Mouse (Mus musculus) left cerebral cortex, adult 18-20 months (tissue): ENCODE data around the gene Primpol. TPM values are rescaled to one million over a fixed set of nuclear protein-coding genes. Genes with fewer than 3 reads are reported as not detected.
"Not testable (repeated sequence)": the region's sequence is repeated elsewhere in the genome, so short reads cannot be mapped to it uniquely, and the experiment has no call there.

Experiments
- DNase-seq, 2 experiments: peaks; one replicate each; pipeline ENCODE4 v3.0.0; 2021 to 2022; ENCODE audit warnings: low spot score in 2 of 2, mixed read lengths in 1 of 2
- total RNA-seq, 2 experiments: library from RNA; stranded (reverse); gene quantifications; 2 replicates each; pipeline ENCODE4 v1.2.3; 2021

Primpol gene
- total RNA-seq, 2 experiments from 2014 or later, result 3.2 to 3.4 TPM

DNA sequence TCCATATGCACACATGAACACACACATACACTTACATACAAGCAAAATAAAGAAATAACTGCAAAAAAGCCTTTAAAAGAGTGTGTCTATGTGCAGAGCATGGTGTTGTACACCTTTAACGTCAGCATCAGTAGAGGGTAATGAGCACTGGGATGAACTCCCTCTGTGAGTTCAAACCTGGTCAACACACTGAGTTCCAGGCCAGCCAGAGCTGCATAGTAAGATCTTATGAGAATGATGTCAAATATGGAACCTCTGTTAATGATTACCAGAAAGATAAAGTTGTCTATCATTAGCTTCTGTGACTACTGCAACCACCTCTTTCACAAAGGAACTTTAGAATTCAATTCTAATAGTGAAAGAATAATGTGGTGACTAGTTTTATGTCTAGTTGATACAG, 10.1 kb downstream of the Primpol start:
- DNase-seq, result no peak

GRCm38 (mm10) chr8:46603587-46603986, 13.4 kb downstream of the Primpol start:
- DNase-seq, result no peak

- no peak for DNase-seq
Observed at GRCm38 (mm10) chr8:46600959-46601707, 15.9 kb downstream of the Primpol start.

- no peak for DNase-seq
Observed at GRCm38 (mm10) chr8:46599314-46599904, 17.6 kb downstream of the Primpol start.

DNA sequence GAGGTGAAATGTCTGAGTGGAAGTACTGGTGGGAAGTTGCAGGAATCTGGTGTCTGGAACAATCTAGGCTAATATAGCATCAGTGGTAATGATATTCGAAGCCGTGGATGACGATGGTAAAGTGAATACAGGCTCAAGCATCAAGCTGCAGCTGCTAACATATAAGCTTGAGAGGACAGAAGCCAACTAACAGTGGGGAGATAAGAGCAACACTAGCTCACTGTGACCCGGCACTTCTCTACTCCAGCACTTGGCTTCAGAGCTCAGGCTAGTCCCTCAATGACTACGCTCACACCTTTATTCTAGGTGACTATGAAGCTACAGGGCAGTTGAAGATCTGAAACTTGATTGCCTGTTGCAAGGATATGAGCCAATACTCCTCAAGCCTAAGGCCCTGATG, 18.3 kb downstream of the Primpol start:
- no peak for DNase-seq

- no peak for DNase-seq
Observed at GRCm38 (mm10) chr8:46598114-46598513, 18.9 kb downstream of the Primpol start.

GRCm38 (mm10) chr8:46597411-46597810, 19.6 kb downstream of the Primpol start:
- DNase-seq, result no peak

- DNase-seq, result no peak
Observed at GRCm38 (mm10) chr8:46596530-46596929, 20.5 kb downstream of the Primpol start.

DNA sequence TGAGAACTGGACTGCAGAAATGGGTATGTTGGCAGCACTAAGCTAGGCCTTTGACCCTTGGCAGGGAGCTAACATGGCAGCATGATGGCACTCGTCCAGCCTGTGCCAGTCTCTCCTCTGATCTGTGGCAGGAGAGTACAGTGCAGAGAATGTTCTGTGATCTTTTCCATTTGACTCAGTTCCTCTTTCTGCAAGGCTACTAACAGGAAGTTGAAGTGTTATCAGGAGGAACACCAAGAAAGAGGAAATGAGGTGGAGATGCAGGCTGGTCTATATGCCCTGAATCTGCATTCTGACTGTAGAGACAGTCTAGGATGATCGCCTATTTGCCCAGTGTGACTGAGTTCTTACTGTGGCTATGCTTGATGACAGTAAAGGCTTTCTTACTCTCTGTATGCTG, 21.4 kb downstream of the Primpol start:
- no peak for DNase-seq

- no peak for DNase-seq
Observed at GRCm38 (mm10) chr8:46593772-46594171, 23.2 kb downstream of the Primpol start.

GRCm38 (mm10) chr8:46593067-46593466, 23.9 kb downstream of the Primpol start:
- no peak for DNase-seq

DNA sequence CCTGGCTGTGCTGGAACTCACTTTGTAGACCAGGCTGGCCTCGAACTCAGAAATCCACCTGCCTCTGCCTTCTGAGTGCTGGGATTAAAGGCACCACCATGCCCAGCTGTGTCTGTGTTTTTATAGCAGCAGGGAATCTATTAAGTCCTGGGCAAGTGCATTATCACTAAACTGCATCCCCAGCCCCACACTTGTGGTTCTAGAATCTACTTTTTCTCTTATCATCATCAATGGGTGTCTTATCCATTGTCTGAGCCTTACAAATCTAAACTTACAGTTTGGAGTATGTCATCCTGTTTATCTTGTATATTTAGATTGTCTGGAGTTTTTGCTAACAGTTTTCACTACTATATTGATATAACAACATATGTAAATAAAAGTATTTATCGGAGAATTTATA, 28.3 kb downstream of the Primpol start:
- no peak for DNase-seq

GRCm38 (mm10) chr8:46587911-46588310, 29.1 kb downstream of the Primpol start:
- no peak for DNase-seq

GRCm38 (mm10) chr8:46585576-46585975, 31.4 kb downstream of the Primpol start:
- DNase-seq, result no peak

DNA sequence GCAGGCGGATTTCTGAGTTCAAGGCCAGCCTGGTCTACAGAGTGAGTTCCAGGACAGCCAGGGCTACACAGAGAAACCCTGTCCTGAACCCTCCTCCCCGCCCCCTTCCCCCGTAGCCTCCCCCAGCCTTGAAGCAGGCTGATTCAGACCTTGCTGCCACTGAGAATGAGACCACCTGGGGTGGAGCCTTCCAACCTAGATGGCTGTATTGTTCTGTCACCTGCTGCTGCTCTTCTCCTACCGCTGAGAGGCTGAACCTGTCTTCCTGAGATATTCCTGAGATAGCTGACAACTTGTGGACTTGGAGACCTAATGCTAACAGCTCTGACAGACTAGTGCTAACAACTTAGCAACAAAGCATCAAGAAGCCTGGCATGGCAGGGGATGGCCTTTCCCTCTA, 32.7 kb downstream of the Primpol start:
- DNase-seq, result not testable (repeated sequence)

DNA sequence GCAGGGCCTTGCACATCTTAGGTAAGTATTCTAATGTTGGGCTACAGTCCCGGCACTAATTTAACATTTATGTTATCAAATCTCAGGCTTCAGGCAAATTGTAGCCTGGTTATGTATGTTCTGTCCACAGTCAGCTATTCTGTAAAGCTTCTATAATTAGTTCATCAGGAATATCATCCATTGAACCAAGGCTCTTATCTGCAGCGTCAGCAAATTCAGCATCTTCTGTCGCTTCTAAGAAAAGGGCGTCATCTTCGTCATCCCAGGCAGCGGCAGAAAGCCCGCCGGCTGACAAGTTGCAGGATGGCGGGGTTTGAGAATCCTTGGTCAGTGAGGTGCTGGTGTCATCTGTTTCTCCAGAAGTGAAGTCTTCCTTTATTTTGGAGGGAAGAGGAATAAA, 38.2 kb downstream of the Primpol start:
- DNase-seq, result no peak

DNA sequence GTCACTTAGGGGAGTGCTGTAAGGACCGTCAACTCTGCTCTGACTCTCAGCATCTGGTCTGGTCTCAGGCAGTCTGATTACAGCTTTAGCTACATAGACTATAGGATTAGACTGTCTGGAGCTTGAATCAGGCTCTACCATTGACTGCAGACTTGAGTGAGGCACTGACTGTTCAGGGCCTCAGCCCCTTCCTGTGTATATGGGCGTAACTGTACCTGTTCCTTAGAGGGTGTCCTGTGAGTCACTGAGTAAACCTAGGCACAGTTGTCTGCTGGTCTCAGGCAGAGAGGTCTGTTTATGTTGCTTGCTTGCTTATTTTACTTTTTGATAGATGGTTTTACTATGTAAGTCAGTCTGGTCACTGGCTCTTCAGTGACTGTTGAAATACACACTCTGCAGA, 43.0 kb downstream of the Primpol start:
- no peak for DNase-seq

DNA sequence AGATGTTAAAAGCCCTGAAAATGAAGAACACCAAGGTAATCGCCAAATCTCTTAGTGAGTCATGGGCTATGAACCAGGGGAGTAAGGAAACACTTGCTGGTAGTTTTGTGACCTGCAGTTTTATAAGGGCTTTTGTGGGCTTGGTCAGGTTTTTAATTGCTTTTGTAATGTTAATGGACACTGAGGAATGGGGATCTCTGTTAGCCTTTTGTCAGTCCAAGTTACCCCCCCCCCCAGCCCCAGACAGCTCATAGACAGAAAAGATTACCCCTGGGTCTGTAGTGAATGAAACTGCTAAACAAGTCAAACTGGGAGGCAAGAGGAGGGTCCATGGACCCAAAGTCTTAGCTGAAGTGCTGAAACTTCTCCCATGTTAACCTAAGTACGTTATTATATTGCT, 43.6 kb downstream of the Primpol start:
- DNase-seq, result no peak

DNA sequence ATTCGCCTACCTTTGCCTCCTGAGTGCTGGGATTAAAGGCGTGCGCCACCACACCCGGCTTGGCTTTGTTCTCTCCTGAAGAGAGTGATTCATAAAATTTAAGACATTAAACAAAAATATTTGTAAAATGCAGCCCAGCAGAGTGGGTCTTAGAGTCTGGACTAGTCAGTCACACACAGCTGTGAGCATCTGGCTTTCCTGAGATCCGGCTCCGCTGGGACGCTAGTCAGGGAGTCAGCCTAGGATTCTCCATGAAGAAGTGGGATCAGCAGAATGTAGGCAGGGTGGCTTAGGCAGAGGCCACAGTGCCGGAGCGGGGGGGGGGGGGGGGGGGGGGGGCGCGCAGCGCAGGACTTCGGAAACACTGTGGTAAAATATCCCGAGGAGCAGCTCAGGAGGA, 46.3 kb downstream of the Primpol start:
- DNase-seq, result no peak

DNA sequence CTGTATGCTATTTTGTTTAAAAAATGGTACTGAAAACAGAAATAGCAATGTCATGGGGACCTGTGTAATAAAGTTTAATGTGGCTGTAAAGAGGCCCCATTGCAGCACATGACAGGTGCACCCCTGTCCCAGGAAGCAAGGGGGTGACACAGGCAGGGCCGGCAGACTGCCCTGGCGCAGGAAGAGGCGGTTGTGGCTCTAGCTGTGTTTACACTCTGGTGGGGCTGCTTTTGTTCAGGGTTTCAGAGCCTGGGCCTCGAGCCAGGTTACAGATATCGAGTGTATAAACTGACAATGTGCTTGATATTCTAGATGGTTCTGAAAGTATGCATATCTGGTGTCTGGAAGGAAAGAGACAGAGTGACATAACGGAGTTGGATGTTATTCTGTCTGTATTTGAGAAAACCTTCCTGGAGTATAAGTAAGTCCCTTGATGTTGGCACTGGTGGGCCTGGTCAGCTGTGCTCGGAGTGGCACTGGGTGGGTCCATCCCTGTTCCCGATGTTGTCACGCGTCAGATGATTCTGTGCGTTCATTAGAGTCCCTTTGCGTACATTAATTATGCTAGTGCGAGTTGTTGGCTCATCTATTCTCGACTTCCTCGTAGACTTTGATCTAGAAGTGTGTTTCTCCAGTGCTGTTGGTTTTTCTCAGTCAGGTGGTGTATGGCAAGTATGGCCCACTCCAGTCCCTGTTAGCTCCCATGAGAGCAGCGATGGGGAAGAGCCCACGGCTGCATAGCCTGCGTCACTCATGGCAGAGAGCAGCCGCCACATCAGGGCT, 47.2 kb downstream of the Primpol start:
- no peak for DNase-seq

GRCm38 (mm10) chr8:46568942-46569341, 48.1 kb downstream of the Primpol start:
- DNase-seq, result no peak

- DNase-seq, result peak in 1 of 2 experiments; percentile 35
Observed at GRCm38 (mm10) chr8:46567946-46568345, 49.1 kb downstream of the Primpol start.
